Mouse (Mus musculus) stomach, embryonic 14.5 days (tissue): Measurements from ENCODE around the gene Cd276. TPM values are rescaled to one million over a fixed set of nuclear protein-coding genes. Genes with fewer than 3 reads are reported as not detected.

ENCODE experiments used
- ATAC-seq: fragments of 200-750 bp; cut with Nextera tagmentation; 2 replicates; pipeline ENCODE4 v1.8.0; 2017; ENCODE audit warnings: low read depth, moderate TSS enrichment; ENCODE audit not compliant: insufficient number of reproducible peaks, insufficient read depth, low FRiP score
- H3K27ac ChIP-seq: fragments of 300-500 bp; sonication (generic); 2 replicates; pipeline ENCODE4 v1.5.1; 2014; ENCODE audit warnings: mild to moderate bottlenecking, low read length, moderate library complexity, mixed read lengths
- H3K27me3 ChIP-seq: fragments of 300-500 bp; sonication (generic); 2 replicates; pipeline ENCODE4 v1.6.1; 2014; ENCODE audit warnings: low read length, control low read depth, mixed read lengths; ENCODE audit not compliant: control insufficient read depth, insufficient read depth
- H3K36me3 ChIP-seq: fragments of 300-500 bp; sonication (generic); 2 replicates; pipeline ENCODE4 v1.6.1; 2014; ENCODE audit warnings: mild to moderate bottlenecking, control low read depth, low read length, moderate library complexity, mixed read lengths; ENCODE audit not compliant: control insufficient read depth, insufficient read depth
- H3K4me1 ChIP-seq: fragments of 300-500 bp; sonication (generic); 2 replicates; pipeline ENCODE4 v1.6.1; 2014; ENCODE audit warnings: low read length, control low read depth, mixed read lengths; ENCODE audit not compliant: control insufficient read depth, insufficient read depth
- H3K4me2 ChIP-seq: fragments of 300-500 bp; sonication (generic); replicated peaks from 2 replicates; pipeline ENCODE4 v1.6.1; 2014; ENCODE audit warnings: low read depth, low read length, control low read depth
- H3K4me3 ChIP-seq: fragments of 300-500 bp; sonication (generic); 2 replicates; pipeline ENCODE4 v1.5.1; 2014; ENCODE audit warnings: low read depth, low read length, control low read depth
- H3K9ac ChIP-seq: fragments of 300-500 bp; sonication (generic); replicated peaks from 2 replicates; pipeline ENCODE4 v1.6.1; 2014; ENCODE audit warnings: low read depth, mild to moderate bottlenecking, control low read depth, low read length, moderate library complexity, mixed read lengths
- H3K9me3 ChIP-seq: fragments of 300-500 bp; sonication (generic); 2 replicates; pipeline ENCODE4 v1.6.1; 2016; ENCODE audit warnings: low read depth, low read length, control low read depth; ENCODE audit not compliant: control insufficient read depth
- WGBS: fragments of 180-500 bp; shearing (Covaris S2); extraction: QIAGEN DNeasy Blood & Tissue Kit; methylation state at CpG from one replicate; pipeline ENCODE4 v1.1.7; 2014; 5-methylcytosine and 5-hydroxymethylcytosine counted together
- polyA plus RNA-seq: library from polyadenylated mRNA; unstranded; fragments of >200 nt; fragmentation: Nextera tagmentation; extraction: Ambion mirVana; gene quantifications from 2 replicates; pipeline ENCODE4 v1.2.1, GENCODE M21; 2014

Cd276 gene
- polyA plus RNA-seq, 1 experiment from 2014 or later, result 45.7 TPM

GRCm38 (mm10) chr9:58555685-58556414 is 613 bp upstream of the Cd276 start:
- H3K9me3 ChIP-seq, result no peaks in the 10 kb centered on the region
- H3K9ac ChIP-seq, result no peak overlapping the region
- H3K36me3 ChIP-seq, result no peaks in the 10 kb centered on the region
- peak overlapping the region; percentile 95 for H3K27ac ChIP-seq
- peak overlapping the region; percentile 84 for H3K4me3 ChIP-seq
- no peak; the same call in 1 of the 2 replicates for ATAC-seq
- no peaks in the 10 kb centered on the region for H3K27me3 ChIP-seq
- peaks cover 25% of the 10 kb centered on the region for H3K4me1 ChIP-seq
- WGBS, result 14% methylated on average over 9 of the region's 9 CpGs
- peak overlapping the region; percentile 86 for H3K4me2 ChIP-seq

- Histone ChIP-seq H3K36me3 (no peaks in the 10 kb centered on the region), H3K4me2 (peak overlapping the region; percentile 86), H3K27ac (peak overlapping the region; percentile 95), H3K9me3 (no peaks in the 10 kb centered on the region), H3K4me1 (peaks cover 25% of the 10 kb centered on the region), H3K9ac (peak overlapping the region; percentile 92), H3K4me3 (peak overlapping the region; percentile 84), H3K27me3 (no peaks in the 10 kb centered on the region)
- no peak for ATAC-seq
- 5% methylated on average over 23 of the region's 23 CpGs for WGBS
Observed at GRCm38 (mm10) chr9:58554056-58554907, 955 bp downstream of the Cd276 start.

GRCm38 (mm10) chr9:58552083-58552482 is 3.2 kb downstream of the Cd276 start:
- H3K4me1 ChIP-seq, result peaks cover 22% of the 10 kb centered on the region
- 69% methylated on average over 9 of the region's 9 CpGs for WGBS

GRCm38 (mm10) chr9:58550928-58551327 is 4.3 kb downstream of the Cd276 start:
- H3K9me3 ChIP-seq, result no peaks in the 10 kb centered on the region
- WGBS, result 92% methylated on average over 6 of the region's 6 CpGs
- peaks cover 21% of the 10 kb centered on the region for H3K4me1 ChIP-seq
- no peaks in the 10 kb centered on the region for H3K36me3 ChIP-seq
- ATAC-seq, result no peak
- H3K4me3 ChIP-seq, result no peak overlapping the region
- no peak overlapping the region for H3K27ac ChIP-seq
- no peak overlapping the region for H3K9ac ChIP-seq
- H3K27me3 ChIP-seq, result no peaks in the 10 kb centered on the region
- no peak overlapping the region for H3K4me2 ChIP-seq

More at GRCm38 (mm10) chr9:58552083-58552482, 3.2 kb downstream of the Cd276 start:
- Histone ChIP-seq H3K4me2 (no peak overlapping the region), H3K4me3 (no peak overlapping the region), H3K36me3 (no peaks in the 10 kb centered on the region), H3K27me3 (no peaks in the 10 kb centered on the region), H3K9ac (no peak overlapping the region), H3K27ac (no peak overlapping the region), H3K9me3 (no peaks in the 10 kb centered on the region)
- no peak for ATAC-seq

GRCm38 (mm10) chr9:58549694-58550093 is 5.5 kb downstream of the Cd276 start:
- Histone ChIP-seq H3K4me2 (no peak overlapping the region), H3K4me1 (peaks cover 17% of the 10 kb centered on the region), H3K9ac (no peak overlapping the region), H3K27me3 (no peaks in the 10 kb centered on the region), H3K9me3 (no peaks in the 10 kb centered on the region), H3K27ac (no peak overlapping the region), H3K36me3 (no peaks in the 10 kb centered on the region), H3K4me3 (no peak overlapping the region)
- 84% methylated on average over 3 of the region's 3 CpGs for WGBS
- no peak for ATAC-seq

- Histone ChIP-seq H3K4me1 (peaks cover 14% of the 10 kb centered on the region), H3K36me3 (no peaks in the 10 kb centered on the region)
Observed at GRCm38 (mm10) chr9:58548897-58549296, 6.3 kb downstream of the Cd276 start.

GRCm38 (mm10) chr9:58546630-58547360 is 8.4 kb downstream of the Cd276 start:
- no peak overlapping the region for H3K4me2 ChIP-seq
- no peak overlapping the region for H3K27ac ChIP-seq
- H3K9me3 ChIP-seq, result no peaks in the 10 kb centered on the region
- no peak overlapping the region for H3K4me3 ChIP-seq
- ATAC-seq, result no peak
- H3K9ac ChIP-seq, result no peak overlapping the region
- H3K4me1 ChIP-seq, result peaks cover 7% of the 10 kb centered on the region; the same call in 1 of the 2 replicates
- no peaks in the 10 kb centered on the region for H3K27me3 ChIP-seq
- WGBS, result 78% methylated on average over 11 of the region's 11 CpGs
- H3K36me3 ChIP-seq, result no peaks in the 10 kb centered on the region

More at GRCm38 (mm10) chr9:58548897-58549296, 6.3 kb downstream of the Cd276 start:
- Histone ChIP-seq H3K27ac (no peak overlapping the region), H3K4me3 (no peak overlapping the region), H3K9me3 (no peaks in the 10 kb centered on the region), H3K9ac (no peak overlapping the region), H3K4me2 (no peak overlapping the region), H3K27me3 (no peaks in the 10 kb centered on the region)
- WGBS, result 60% methylated on average over 4 of the region's 4 CpGs
- no peak for ATAC-seq

- H3K36me3 ChIP-seq, result no peaks in the 10 kb centered on the region
- WGBS, result 68% methylated on average over 6 of the region's 6 CpGs
- ATAC-seq, result no peak
Observed at GRCm38 (mm10) chr9:58545428-58545827, 9.8 kb downstream of the Cd276 start.

More at GRCm38 (mm10) chr9:58545428-58545827, 9.8 kb downstream of the Cd276 start:
- H3K4me2 ChIP-seq, result no peak overlapping the region
- H3K9ac ChIP-seq, result no peak overlapping the region
- H3K27me3 ChIP-seq, result no peaks in the 10 kb centered on the region
- no peak overlapping the region for H3K4me3 ChIP-seq
- no peak overlapping the region for H3K27ac ChIP-seq
- H3K4me1 ChIP-seq, result peaks cover 7% of the 10 kb centered on the region; the same call in 1 of the 2 replicates
- no peaks in the 10 kb centered on the region for H3K9me3 ChIP-seq
